Mouse (Mus musculus) G1E (cell line): ENCODE data around the gene Lypla2.

Experiments
- CTCF ChIP-seq: IDR thresholded peaks from 2 replicates; pipeline ENCODE4 v1.5.1; 2012; ENCODE audit warnings: low read depth, low read length, inconsistent platforms, mixed read lengths
- GATA2 ChIP-seq: IDR thresholded peaks from 2 replicates; pipeline ENCODE4 v1.6.1; 2012; ENCODE audit warnings: low read depth, low read length, inconsistent platforms, borderline replicate concordance
- POLR2AphosphoS5 ChIP-seq: IDR thresholded peaks from 2 replicates; pipeline ENCODE4 v1.6.1; 2012; ENCODE audit warnings: low read depth, low read length, inconsistent platforms; ENCODE audit not compliant: insufficient replicate concordance
- TAL1 ChIP-seq: conservative IDR thresholded peaks from 2 replicates; pipeline ENCODE4 v1.6.1; 2012; ENCODE audit warnings: low read depth, low read length, inconsistent platforms, mixed read lengths

- TF ChIP-seq CTCF (no peak), TAL1 (no peak), POLR2AphosphoS5 (no peak), GATA2 (no peak)
These were observed 22.7 kb upstream of the Lypla2 start for GRCm38 (mm10) chr4:135995118-135995517.
